Mouse (Mus musculus) testis, adult 2 months (tissue): ENCODE data around the gene Pip4k2a.

ENCODE experiments used
- CTCF ChIP-seq: fragments of 200-500 bp; IDR thresholded peaks from 2 replicates; pipeline ENCODE4 v1.5.1; 2012; ENCODE audit warnings: low read depth, mild to moderate bottlenecking, inconsistent platforms, low read length, moderate library complexity; ENCODE audit not compliant: control insufficient read depth, insufficient read depth, insufficient replicate concordance
- POLR2A ChIP-seq: fragments of 200-500 bp; IDR thresholded peaks from 2 replicates; pipeline ENCODE4 v1.6.1; 2012; ENCODE audit warnings: low read depth, mild to moderate bottlenecking, inconsistent platforms, low read length, moderate library complexity; ENCODE audit not compliant: control insufficient read depth

GRCm38 (mm10) chr2:18842527-18842926 is 155.4 kb downstream of the Pip4k2a start:
- TF ChIP-seq POLR2A (no peak), CTCF (no peak)
